Comparison of ENCODE assay signal across 28 mouse cellular contexts in the genomic region with DNA sequence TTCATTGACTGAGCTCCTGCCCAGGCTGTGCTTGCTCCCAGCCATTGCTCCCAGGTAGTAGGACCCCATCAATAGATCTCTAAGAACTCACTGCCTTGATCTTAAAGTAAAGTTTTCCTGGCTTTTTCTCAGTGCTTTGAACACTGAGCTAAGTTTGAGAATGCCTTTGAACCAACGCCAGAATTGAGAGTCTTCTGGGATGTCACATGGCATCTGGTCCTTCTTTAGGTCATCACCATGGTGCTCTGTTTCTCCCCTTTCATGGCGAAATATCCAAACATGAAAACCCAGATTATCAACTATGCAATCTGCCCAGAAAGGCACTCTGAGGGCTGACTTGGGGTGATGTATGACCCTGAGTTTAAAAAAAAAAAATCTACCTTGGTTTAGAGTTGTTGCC.
"Had no signal": no experiment of that assay in that cellular context is flagged by ENCODE, and none has a peak within 500 bp of the region (broad histone marks: within the 10 kb centered on the region; RNA-seq: fewer than 3 reads in every experiment).

No protein-coding gene starts in this region.

- H3K4me3 ChIP-seq: gastrocnemius, adult 2 months; heart, adult 2 months; heart, embryonic 13.5 days; heart, embryonic 15.5 days; hindbrain, embryonic 10.5 days; hindbrain, embryonic 12.5 days; layer of hippocampus, adult 2 months; left cerebral cortex, adult 2 months; limb, embryonic 10.5 days; limb, embryonic 12.5 days; liver, embryonic 13.5 days; liver, embryonic 15.5 days had no signal

- H3K36me3 ChIP-seq: heart, embryonic 13.5 days; heart, embryonic 15.5 days; hindbrain, embryonic 10.5 days; hindbrain, embryonic 12.5 days; limb, embryonic 10.5 days; limb, embryonic 12.5 days; liver, embryonic 13.5 days; liver, embryonic 15.5 days had no signal

- H3K4me2 ChIP-seq: heart, embryonic 11.5 days; heart, embryonic 13.5 days; heart, embryonic 15.5 days; hindbrain, embryonic 12.5 days; hindbrain, embryonic 14.5 days; limb, embryonic 12.5 days; liver, embryonic 11.5 days; liver, embryonic 13.5 days; liver, embryonic 15.5 days had no signal

- H3K9ac ChIP-seq: heart, embryonic 13.5 days; heart, embryonic 15.5 days; hindbrain, embryonic 12.5 days; hindbrain, embryonic 14.5 days; limb, embryonic 12.5 days; liver, embryonic 13.5 days; liver, embryonic 15.5 days had no signal

- ATAC-seq: hindbrain, embryonic 16.5 days; inflammation-experienced regulatory T-cells, adult 6 months; intestine, embryonic 16.5 days had no signal

- H3K27me3 ChIP-seq: heart, embryonic 13.5 days; heart, embryonic 15.5 days; hindbrain, embryonic 12.5 days; limb, embryonic 12.5 days; liver, embryonic 13.5 days had no signal

- DNase-seq: gastrocnemius, adult 2 months; gastrocnemius, postnatal 10 days; gastrocnemius, postnatal 25 days; heart, adult 2 months; heart, postnatal 14 days; heart, postnatal 4 days; kidney, adult 11 months; kidney, adult 8-10 months; kidney, postnatal 10 days; kidney, postnatal 25 days; kidney, postnatal 4 days; liver; liver, embryonic 13.5 days had no signal

- H3K27ac ChIP-seq: gastrocnemius, adult 2 months; heart, adult 2 months; heart, embryonic 13.5 days; heart, embryonic 15.5 days; hindbrain, embryonic 10.5 days; hindbrain, embryonic 12.5 days; hindbrain, embryonic 14.5 days; layer of hippocampus, adult 2 months; left cerebral cortex, adult 2 months; limb, embryonic 10.5 days; limb, embryonic 12.5 days; liver, embryonic 13.5 days; liver, embryonic 15.5 days had no signal

- H3K9me3 ChIP-seq: heart, embryonic 15.5 days; hindbrain, embryonic 12.5 days; limb, embryonic 10.5 days; limb, embryonic 12.5 days; liver, embryonic 13.5 days; liver, embryonic 15.5 days had no signal
